In genomic region chr9:28469419-28469818, GRCm38 (mm10) we compare ENCODE assay signal across 18 mouse cellular contexts.
"Had no signal": no experiment of that assay in that cellular context is flagged by ENCODE, and none has a peak within 500 bp of the region (broad histone marks: within the 10 kb centered on the region; RNA-seq: fewer than 3 reads in every experiment).

No protein-coding gene starts in this region.

- H3K4me1 ChIP-seq: neural tube, embryonic 15.5 days had no signal

- H3K4me3 ChIP-seq: midbrain, embryonic 10.5 days; midbrain, embryonic 12.5 days; myocyte; neural tube, embryonic 13.5 days; neural tube, embryonic 15.5 days had no signal

- H3K27ac ChIP-seq: midbrain, embryonic 10.5 days; midbrain, embryonic 12.5 days; neural tube, embryonic 13.5 days; neural tube, embryonic 15.5 days had no signal

- DNase-seq: lung, adult 18-20 months; lung, embryonic 14.5 days; lung, postnatal 10 days; lung, postnatal 4 days; midbrain, embryonic 14.5 days; retina, postnatal 1 day; right cerebral cortex, adult 18-20 months; right cerebral cortex, postnatal 25 days; right cerebral cortex, postnatal 4 days; spleen, adult 18-20 months; thymus, adult 2 months; thymus, postnatal 25 days; thymus, postnatal 4 days had no signal
